Mouse (Mus musculus) forebrain, embryonic 11.5 days (tissue): ENCODE measurements around the gene Cnga3. TPM values are rescaled to one million over a fixed set of nuclear protein-coding genes. Genes with fewer than 3 reads are reported as not detected.

Experiments
- ATAC-seq: fragments of 200-750 bp; cut with Nextera tagmentation; replicated peaks from 2 replicates; pipeline ENCODE4 v1.8.0; 2017; ENCODE audit warnings: moderate TSS enrichment; ENCODE audit not compliant: low FRiP score
- DNase-seq: peaks from one replicate; pipeline ENCODE4 v3.0.0-alpha.2; 2017; ENCODE audit warnings: low spot score
- H3K27ac ChIP-seq: fragments of 300-500 bp; sonication (generic); 2 replicates; pipeline ENCODE4 v1.5.1; 2014; ENCODE audit warnings: low read depth, low read length
- H3K27me3 ChIP-seq: fragments of 300-500 bp; sonication (generic); 2 replicates; pipeline ENCODE4 v1.6.1; 2014; ENCODE audit warnings: mild to moderate bottlenecking, low read length, mixed read lengths; ENCODE audit not compliant: control insufficient read depth, insufficient read depth
- H3K36me3 ChIP-seq: fragments of 300-500 bp; sonication (generic); 2 replicates; pipeline ENCODE4 v1.6.1; 2014; ENCODE audit warnings: mild to moderate bottlenecking, low read length, moderate library complexity, mixed read lengths; ENCODE audit not compliant: control insufficient read depth, insufficient read depth
- H3K4me1 ChIP-seq: fragments of 300-500 bp; sonication (generic); replicated peaks from 2 replicates; pipeline ENCODE4 v1.6.1; 2014; ENCODE audit warnings: low read length, mixed read lengths; ENCODE audit not compliant: control insufficient read depth, insufficient read depth
- H3K4me2 ChIP-seq: fragments of 300-500 bp; sonication (generic); 2 replicates; pipeline ENCODE4 v1.6.1; 2014; ENCODE audit warnings: low read depth, mild to moderate bottlenecking, low read length, moderate library complexity, mixed read lengths; ENCODE audit not compliant: severe bottlenecking
- H3K4me3 ChIP-seq: fragments of 300-500 bp; sonication (generic); 2 replicates; pipeline ENCODE4 v1.5.1; 2014; ENCODE audit warnings: low read depth, low read length
- H3K9ac ChIP-seq: fragments of 300-500 bp; sonication (generic); 2 replicates; pipeline ENCODE4 v1.6.1; 2014; ENCODE audit warnings: low read length
- H3K9me3 ChIP-seq: fragments of 300-500 bp; sonication (generic); 2 replicates; pipeline ENCODE4 v1.6.1; 2016; ENCODE audit warnings: low read length, mixed read lengths; ENCODE audit not compliant: control insufficient read depth
- WGBS: fragments of 180-500 bp; shearing (Covaris S2); extraction: QIAGEN DNeasy Blood & Tissue Kit; methylation state at CpG from one replicate; pipeline ENCODE4 v1.1.7; 2014; 5-methylcytosine and 5-hydroxymethylcytosine counted together
- polyA plus RNA-seq: library from polyadenylated mRNA; unstranded; fragments of >200 nt; fragmentation: Nextera tagmentation; extraction: Ambion mirVana; gene quantifications from 2 replicates; pipeline ENCODE4 v1.2.1, GENCODE M21; 2014

Cnga3 gene
- polyA plus RNA-seq, 1 experiment from 2014 or later = not detected

DNA sequence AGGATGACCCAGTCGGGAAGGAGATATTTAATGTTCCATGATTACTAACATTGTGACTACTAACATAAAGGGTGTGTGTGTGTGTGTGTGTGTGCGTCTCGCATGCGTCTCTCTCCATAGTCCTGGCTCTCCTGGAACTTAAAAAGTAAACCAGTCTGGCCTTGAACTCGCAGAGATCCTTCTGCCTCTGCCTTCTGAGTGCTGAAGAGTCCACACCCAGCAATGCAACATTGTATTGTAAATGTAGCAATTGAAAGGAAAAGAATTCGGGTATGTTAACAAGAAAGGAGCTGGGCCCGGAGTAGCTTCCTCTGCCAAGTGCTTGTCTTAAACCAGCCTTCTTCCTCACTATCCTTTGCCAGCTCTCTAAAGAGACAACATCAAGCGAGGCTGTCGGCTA, 1.9 kb upstream of the Cnga3 start:
- ATAC-seq (no peak), DNase-seq (no peak)
- Histone ChIP-seq H3K9ac (no peak overlapping the region), H3K27ac (no peak overlapping the region), H3K4me2 (no peak overlapping the region), H3K27me3 (no peaks in the 10 kb centered on the region), H3K4me1 (no peaks in the 10 kb centered on the region), H3K9me3 (no peaks in the 10 kb centered on the region), H3K36me3 (no peaks in the 10 kb centered on the region), H3K4me3 (no peak overlapping the region)
- WGBS = 93% methylated on average over 9 of the region's 9 CpGs

DNA sequence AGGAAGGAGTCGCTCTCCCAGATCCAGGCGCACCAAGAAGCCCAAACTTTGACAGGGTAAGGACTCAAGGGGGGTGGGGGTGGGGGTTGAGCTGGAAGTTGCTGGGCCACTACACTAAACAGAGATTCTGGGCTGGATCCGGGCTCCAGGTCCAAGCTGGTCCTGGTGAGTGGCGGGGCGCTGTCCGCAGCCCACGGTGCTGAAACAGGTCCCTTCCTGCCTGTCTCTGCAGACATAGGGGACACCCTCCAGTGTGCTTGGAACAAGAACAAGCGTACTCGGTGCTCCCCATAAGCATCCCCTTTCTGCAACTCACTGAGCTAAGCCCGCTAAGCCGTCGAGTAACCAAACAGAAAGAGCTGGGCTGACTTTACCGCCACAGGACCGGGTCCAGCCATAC, 4.2 kb downstream of the Cnga3 start:
- Histone ChIP-seq H3K9me3 (no peaks in the 10 kb centered on the region), H3K9ac (no peak overlapping the region), H3K27me3 (no peaks in the 10 kb centered on the region), H3K4me2 (no peak overlapping the region), H3K4me3 (no peak overlapping the region), H3K4me1 (peaks cover 6% of the 10 kb centered on the region; the same call in 1 of the 2 replicates), H3K36me3 (no peaks in the 10 kb centered on the region), H3K27ac (no peak overlapping the region)
- ATAC-seq (no peak), DNase-seq (peak; percentile 82)
- WGBS = 5% methylated on average over 14 of the region's 14 CpGs

DNA sequence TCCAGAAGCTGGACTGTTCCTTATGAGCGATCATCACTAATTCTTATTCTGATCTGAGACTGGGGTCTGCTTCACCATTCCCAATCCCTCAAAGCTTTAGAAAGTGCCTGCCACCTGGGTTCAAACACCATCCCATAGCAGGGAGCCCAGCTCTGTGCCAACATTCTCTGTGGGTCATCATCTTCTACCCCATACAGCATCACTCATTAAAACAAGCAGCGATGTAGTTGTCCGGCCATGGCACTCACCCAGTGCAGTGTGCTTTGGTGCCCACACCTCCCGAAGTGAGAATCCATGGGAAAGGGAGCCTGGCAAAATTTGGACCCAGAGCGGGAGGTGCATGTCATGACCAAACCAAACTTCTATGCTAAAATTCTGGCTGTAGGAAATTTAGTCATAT, 5.4 kb downstream of the Cnga3 start:
- Histone ChIP-seq H3K27ac (no peak overlapping the region), H3K4me3 (no peak overlapping the region), H3K9ac (no peak overlapping the region), H3K36me3 (no peaks in the 10 kb centered on the region), H3K9me3 (no peaks in the 10 kb centered on the region), H3K27me3 (no peaks in the 10 kb centered on the region), H3K4me1 (peaks cover 6% of the 10 kb centered on the region; the same call in 1 of the 2 replicates), H3K4me2 (no peak overlapping the region)
- 81% methylated on average over 5 of the region's 5 CpGs for WGBS
- DNase-seq (peak; percentile 23), ATAC-seq (no peak)

DNA sequence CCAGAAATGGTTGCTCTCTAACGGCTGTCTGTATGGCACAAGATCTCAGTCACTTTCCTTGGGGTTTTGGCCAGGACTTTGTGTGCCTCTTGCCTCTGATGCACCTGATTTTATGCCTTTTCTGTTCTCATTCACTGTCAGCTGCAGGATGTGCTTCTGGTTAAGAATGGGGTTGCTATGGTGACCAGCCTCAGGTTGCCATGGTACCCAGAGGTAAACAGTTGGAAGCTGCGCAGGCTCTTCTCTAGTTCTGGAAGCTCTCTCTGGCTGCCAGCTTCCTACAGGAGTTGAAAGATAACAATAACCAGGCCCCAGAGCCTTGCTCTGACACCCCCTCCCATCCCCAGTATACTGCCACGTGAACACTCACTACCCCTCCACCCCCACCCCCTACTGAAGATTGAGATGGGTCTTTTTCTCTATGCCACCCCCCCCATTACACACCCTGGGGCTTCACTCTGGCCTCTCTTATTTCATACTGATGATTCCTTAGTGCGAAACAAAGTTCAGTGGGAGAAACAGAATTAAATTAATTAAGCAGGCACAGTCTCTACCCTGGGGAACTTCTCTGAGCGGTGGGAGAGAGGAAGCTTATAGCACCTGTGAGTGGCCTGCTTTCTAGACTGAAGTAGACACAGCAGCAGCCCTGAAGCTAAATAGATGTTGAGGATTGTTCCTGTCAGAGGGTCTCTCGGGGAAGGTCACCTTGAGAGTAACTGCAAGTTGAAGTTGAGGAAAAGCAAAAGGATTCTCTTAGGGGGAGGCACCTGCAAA, 6.1 kb downstream of the Cnga3 start:
- no peaks in the 10 kb centered on the region for H3K36me3 ChIP-seq
- WGBS = 41% methylated on average over 6 of the region's 6 CpGs
- H3K9me3 ChIP-seq = no peaks in the 10 kb centered on the region
- H3K9ac ChIP-seq = no peak overlapping the region
- no peak overlapping the region for H3K27ac ChIP-seq
- ATAC-seq (peak; percentile 72; the same call in 1 of the 2 replicates), DNase-seq (peak; percentile 73)
- no peaks in the 10 kb centered on the region for H3K27me3 ChIP-seq
- no peak overlapping the region for H3K4me3 ChIP-seq
- H3K4me1 ChIP-seq = peaks cover 6% of the 10 kb centered on the region; the same call in 1 of the 2 replicates
- no peak overlapping the region for H3K4me2 ChIP-seq

DNA sequence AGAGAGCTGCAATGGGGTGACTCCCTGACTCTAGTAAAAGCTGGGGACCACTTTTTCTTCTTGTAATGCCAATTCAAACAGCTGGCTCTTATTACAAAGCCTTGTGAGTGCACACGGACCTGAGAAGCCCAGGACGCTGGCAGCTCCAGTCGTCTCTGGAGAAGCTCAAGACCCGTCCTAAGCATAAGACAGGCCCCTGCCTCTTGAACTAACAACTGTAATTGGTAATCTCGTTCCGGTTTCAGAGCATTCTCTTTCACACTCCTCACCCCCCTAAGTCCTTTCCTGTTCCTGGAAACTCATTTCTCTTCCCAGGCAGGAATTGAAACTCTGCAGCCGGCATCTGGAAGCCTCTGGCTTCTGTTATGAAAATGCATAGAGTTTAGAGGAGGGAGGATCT, 7.8 kb downstream of the Cnga3 start:
- Histone ChIP-seq H3K9ac (no peak overlapping the region), H3K4me2 (no peak overlapping the region), H3K36me3 (no peaks in the 10 kb centered on the region), H3K27ac (no peak overlapping the region), H3K27me3 (no peaks in the 10 kb centered on the region), H3K4me3 (no peak overlapping the region), H3K4me1 (peaks cover 6% of the 10 kb centered on the region; the same call in 1 of the 2 replicates), H3K9me3 (no peaks in the 10 kb centered on the region)
- ATAC-seq = no peak
- 81% methylated on average over 7 of the region's 7 CpGs for WGBS
- peak; percentile 24 for DNase-seq

DNA sequence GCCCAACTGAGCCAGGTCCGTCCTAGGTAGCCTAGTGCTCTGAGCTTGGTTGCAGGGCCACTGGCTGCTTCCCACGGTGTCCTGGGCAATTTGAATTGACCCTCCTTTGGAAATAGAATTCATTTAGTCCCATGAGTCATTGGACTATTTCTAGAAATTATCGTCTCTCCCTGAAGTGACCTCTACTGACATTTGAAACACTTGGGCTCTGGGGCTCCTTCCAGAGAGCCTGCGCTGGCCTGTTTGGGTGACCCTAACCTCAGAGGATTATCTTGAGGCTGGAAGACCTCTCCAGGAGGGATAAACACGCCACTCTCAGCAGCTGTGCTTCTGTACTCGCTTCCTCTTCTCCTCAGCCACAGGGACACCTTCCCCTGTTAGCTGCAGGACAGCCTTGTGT, 16.2 kb downstream of the Cnga3 start:
- no peak overlapping the region for H3K4me2 ChIP-seq
- H3K4me1 ChIP-seq = no peaks in the 10 kb centered on the region
- no peaks in the 10 kb centered on the region for H3K27me3 ChIP-seq
- H3K9me3 ChIP-seq = no peaks in the 10 kb centered on the region
- no peak overlapping the region for H3K4me3 ChIP-seq
- H3K9ac ChIP-seq = no peak overlapping the region
- 72% methylated on average over 6 of the region's 6 CpGs for WGBS
- H3K27ac ChIP-seq = no peak overlapping the region
- no peaks in the 10 kb centered on the region for H3K36me3 ChIP-seq
- ATAC-seq (no peak), DNase-seq (no peak)

DNA sequence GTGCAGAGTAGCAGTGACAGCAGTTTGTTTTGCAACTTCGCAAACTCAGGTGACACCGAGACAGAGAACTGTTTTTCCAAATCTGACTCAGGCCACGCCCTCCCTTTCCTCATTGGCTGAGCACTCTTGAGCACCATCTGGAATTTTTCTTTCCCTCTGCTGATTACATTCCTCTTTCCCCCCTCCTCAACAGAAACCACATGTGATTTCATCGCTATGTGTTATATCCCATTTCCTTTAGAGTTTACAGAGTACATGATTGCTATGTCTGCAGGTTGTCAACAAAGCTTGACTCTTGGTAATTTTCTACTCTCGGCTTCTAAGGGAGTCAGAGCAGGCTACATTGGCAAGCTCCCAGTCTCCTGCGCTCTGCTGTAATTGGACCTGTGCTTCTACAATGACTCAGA, 17.1 kb downstream of the Cnga3 start:
- H3K36me3 ChIP-seq = no peaks in the 10 kb centered on the region
- H3K27ac ChIP-seq = no peak overlapping the region
- ATAC-seq (no peak), DNase-seq (no peak)
- 76% methylated on average over 6 of the region's 6 CpGs for WGBS
- no peaks in the 10 kb centered on the region for H3K27me3 ChIP-seq
- H3K9ac ChIP-seq = no peak overlapping the region
- H3K4me1 ChIP-seq = no peaks in the 10 kb centered on the region
- no peak overlapping the region for H3K4me3 ChIP-seq
- no peaks in the 10 kb centered on the region for H3K9me3 ChIP-seq
- H3K4me2 ChIP-seq = no peak overlapping the region

DNA sequence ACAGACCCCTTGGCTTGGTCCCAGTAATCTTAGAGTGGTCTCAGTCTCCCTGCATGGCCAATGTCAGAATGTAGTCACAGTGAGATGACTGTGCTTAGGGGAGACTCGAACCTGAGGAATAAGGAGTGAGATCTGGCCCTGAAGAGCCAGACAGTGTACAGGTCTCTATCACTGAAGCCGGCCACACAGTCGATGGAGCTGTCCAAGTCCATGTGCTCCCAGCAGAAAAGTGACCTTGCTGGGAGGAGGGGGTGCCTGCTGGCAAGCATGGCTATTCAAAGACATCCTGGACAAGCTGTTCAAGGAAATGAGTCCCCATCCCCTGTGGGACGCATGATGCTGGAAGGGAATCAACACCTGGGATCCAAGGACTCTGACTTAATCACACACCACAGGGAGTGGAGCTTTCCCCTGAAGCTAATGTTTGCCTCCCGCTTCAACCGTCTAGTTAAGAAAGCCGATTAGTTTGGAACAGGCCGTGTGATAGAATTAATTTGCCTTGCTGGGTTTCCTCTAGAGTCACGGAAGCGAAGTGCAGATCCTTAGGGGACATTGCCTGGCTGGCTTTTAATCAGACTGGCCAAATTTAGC, 24.9 kb downstream of the Cnga3 start:
- Histone ChIP-seq H3K9me3 (no peaks in the 10 kb centered on the region), H3K9ac (no peak overlapping the region), H3K27ac (no peak overlapping the region), H3K36me3 (no peaks in the 10 kb centered on the region), H3K4me3 (no peak overlapping the region), H3K4me2 (no peak overlapping the region), H3K27me3 (no peaks in the 10 kb centered on the region), H3K4me1 (no peaks in the 10 kb centered on the region)
- 67% methylated on average over 10 of the region's 10 CpGs for WGBS
- DNase-seq (no peak), ATAC-seq (no peak)

DNA sequence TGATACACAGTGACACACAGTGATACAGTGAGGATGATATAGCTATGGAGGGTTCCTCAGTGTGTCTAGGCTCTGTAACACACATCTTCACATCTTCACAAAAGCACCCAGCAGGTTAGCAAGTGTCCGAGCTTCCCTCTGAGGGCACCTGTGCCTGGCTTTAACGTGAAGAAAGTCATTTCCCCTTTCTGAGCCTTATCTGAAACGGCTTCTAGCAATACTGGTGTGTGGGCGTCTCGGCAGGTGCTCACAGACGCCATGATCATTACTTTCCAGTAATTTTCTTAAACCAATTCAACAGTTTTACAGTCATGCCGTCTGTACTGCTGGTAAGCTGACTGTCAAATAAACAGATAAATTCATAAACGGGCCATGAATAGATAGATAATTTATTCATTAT, 28.0 kb downstream of the Cnga3 start:
- Histone ChIP-seq H3K27ac (no peak overlapping the region), H3K36me3 (no peaks in the 10 kb centered on the region), H3K4me1 (no peaks in the 10 kb centered on the region), H3K9ac (no peak overlapping the region), H3K4me3 (no peak overlapping the region), H3K27me3 (no peaks in the 10 kb centered on the region), H3K9me3 (no peaks in the 10 kb centered on the region), H3K4me2 (no peak overlapping the region)
- no peak for ATAC-seq
- no peak for DNase-seq
- 82% methylated on average over 8 of the region's 8 CpGs for WGBS
